Mouse (Mus musculus) layer of hippocampus, postnatal 25 days (tissue): ENCODE results near the gene Ppm1n. TPM values are rescaled to one million over a fixed set of nuclear protein-coding genes. Genes with fewer than 3 reads are reported as not detected.
A peak's percentile ranks its signal among the peaks of the same experiment; 100 is the strongest.

Experiments
- DNase-seq, 2 experiments: peaks; one replicate each; pipeline ENCODE4 v3.0.0; 2022; ENCODE audit warnings: mixed read lengths in 2 of 2, low spot score in 1 of 2; ENCODE audit errors: extremely low spot score in 1 of 2
- total RNA-seq, 2 experiments: library from RNA; stranded (reverse); gene quantifications; 2 replicates each; pipeline ENCODE4 v1.2.3; 2021

Ppm1n gene
- total RNA-seq, 2 experiments from 2014 or later: not detected

- peak in 1 of 2 experiments; percentile 26 for DNase-seq
These were observed 22.4 kb downstream of the Ppm1n start for GRCm38 (mm10) chr7:19257390-19258022.

- DNase-seq: no peak
These were observed 23.3 kb downstream of the Ppm1n start for GRCm38 (mm10) chr7:19256567-19256966.

- no peak for DNase-seq
These were observed 24.5 kb downstream of the Ppm1n start for GRCm38 (mm10) chr7:19255395-19255794.

- no peak for DNase-seq
These were observed 26.4 kb downstream of the Ppm1n start for GRCm38 (mm10) chr7:19253437-19253836.

- no peak for DNase-seq
These were observed 27.8 kb downstream of the Ppm1n start for GRCm38 (mm10) chr7:19252078-19252477.

GRCm38 (mm10) chr7:19247511-19247910 is 32.4 kb downstream of the Ppm1n start:
- no peak for DNase-seq

- DNase-seq: no peak
These were observed 33.0 kb downstream of the Ppm1n start for GRCm38 (mm10) chr7:19246855-19247254.

GRCm38 (mm10) chr7:19245083-19245482 is 34.8 kb downstream of the Ppm1n start:
- no peak for DNase-seq

GRCm38 (mm10) chr7:19243858-19244257 is 36.0 kb downstream of the Ppm1n start:
- no peak for DNase-seq

GRCm38 (mm10) chr7:19242005-19242404 is 37.9 kb downstream of the Ppm1n start:
- no peak for DNase-seq

GRCm38 (mm10) chr7:19240905-19241463 is 38.9 kb downstream of the Ppm1n start:
- no peak for DNase-seq

GRCm38 (mm10) chr7:19239986-19240385 is 39.9 kb downstream of the Ppm1n start:
- DNase-seq: no peak

GRCm38 (mm10) chr7:19239423-19239822 is 40.4 kb downstream of the Ppm1n start:
- DNase-seq: peak; percentile 89 to 98

GRCm38 (mm10) chr7:19238344-19238743 is 41.5 kb downstream of the Ppm1n start:
- no peak for DNase-seq

GRCm38 (mm10) chr7:19236411-19236810 is 43.5 kb downstream of the Ppm1n start:
- no peak for DNase-seq

GRCm38 (mm10) chr7:19235092-19235671 is 44.7 kb downstream of the Ppm1n start:
- DNase-seq: no peak

GRCm38 (mm10) chr7:19234652-19235051 is 45.2 kb downstream of the Ppm1n start:
- no peak for DNase-seq

GRCm38 (mm10) chr7:19231849-19232248 is 48.0 kb downstream of the Ppm1n start:
- no peak for DNase-seq

GRCm38 (mm10) chr7:19230899-19231298 is 49.0 kb downstream of the Ppm1n start:
- DNase-seq: no peak

GRCm38 (mm10) chr7:19230041-19230580 is 49.8 kb downstream of the Ppm1n start:
- DNase-seq: no peak

GRCm38 (mm10) chr7:19229404-19229803 is 50.5 kb downstream of the Ppm1n start:
- no peak for DNase-seq

GRCm38 (mm10) chr7:19228793-19229148 is 51.1 kb downstream of the Ppm1n start:
- DNase-seq: no peak
